Mouse (Mus musculus) cerebellum, adult 8-10 months (tissue): ENCODE measurements at regions not wholly inside any gene's neighbourhood (a gene's known extent, or its start where the extent isn't known, plus 50 kb on each side); places are given as distances from the start of the nearest gene placed in this dataset.
A peak's percentile ranks its signal among the peaks of the same experiment; 100 is the strongest.
"Not testable (repeated sequence)": the region's sequence is repeated elsewhere in the genome, so short reads cannot be mapped to it uniquely, and the experiment has no call there.

ENCODE experiments used
- DNase-seq: peaks from one replicate; pipeline ENCODE4 v3.0.0; 2022

GRCm38 (mm10) chr10:120726369-120726768 lies 172.5 kb downstream of the Msrb3 start:
- DNase-seq = no peak

DNA sequence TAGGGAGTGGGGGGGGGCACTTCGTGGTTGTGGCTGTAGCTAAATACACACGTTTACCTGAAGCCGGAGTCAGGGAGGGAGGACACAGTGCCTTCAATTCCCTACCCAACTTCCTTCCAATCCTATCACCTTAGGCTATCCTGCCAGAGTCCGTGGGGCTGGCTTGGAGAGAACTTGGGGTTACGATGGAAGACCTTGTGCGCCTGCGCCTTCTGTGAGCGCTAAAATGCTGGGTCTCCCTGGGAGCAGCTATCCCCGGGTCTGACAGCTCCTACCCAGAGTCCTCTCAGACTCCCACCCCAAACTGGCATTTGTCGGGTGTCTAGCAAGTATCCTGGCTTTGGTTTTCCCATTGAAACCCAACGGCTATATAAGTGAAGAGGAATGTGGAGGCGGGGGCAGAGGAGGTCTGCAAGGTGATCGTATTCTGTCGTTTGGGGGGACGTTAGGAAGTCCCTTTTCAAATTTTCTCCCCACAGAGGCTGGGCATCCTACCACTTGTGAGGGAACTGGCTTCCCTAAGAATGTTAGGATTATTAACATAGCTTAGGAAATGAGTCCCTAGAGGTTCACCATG lies 176.9 kb downstream of the Msrb3 start:
- DNase-seq = no peak

DNA sequence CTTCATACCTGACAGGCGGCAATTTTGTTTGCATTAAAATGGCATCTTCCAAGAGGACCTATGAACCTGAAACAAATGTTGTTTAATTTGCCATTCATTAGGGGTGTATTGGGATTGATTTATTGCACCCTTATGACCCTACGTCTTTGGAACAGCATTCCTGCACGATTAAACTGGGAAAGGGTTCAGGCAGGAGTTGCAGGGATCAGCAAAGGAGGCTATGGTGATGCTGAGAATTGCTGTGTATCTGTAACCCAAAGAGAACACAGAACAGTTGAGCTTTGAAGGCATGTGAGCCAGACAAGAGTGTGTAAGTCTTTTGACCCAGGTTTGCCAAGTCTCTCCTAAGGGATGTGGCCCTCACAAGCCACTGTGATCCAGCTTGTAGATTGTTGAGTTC lies 177.9 kb downstream of the Msrb3 start:
- DNase-seq = no peak

GRCm38 (mm10) chr10:120720061-120720460 lies 178.8 kb downstream of the Msrb3 start:
- DNase-seq = no peak

- no peak for DNase-seq
These were observed 181.7 kb downstream of the Msrb3 start for GRCm38 (mm10) chr10:120717159-120717567.

DNA sequence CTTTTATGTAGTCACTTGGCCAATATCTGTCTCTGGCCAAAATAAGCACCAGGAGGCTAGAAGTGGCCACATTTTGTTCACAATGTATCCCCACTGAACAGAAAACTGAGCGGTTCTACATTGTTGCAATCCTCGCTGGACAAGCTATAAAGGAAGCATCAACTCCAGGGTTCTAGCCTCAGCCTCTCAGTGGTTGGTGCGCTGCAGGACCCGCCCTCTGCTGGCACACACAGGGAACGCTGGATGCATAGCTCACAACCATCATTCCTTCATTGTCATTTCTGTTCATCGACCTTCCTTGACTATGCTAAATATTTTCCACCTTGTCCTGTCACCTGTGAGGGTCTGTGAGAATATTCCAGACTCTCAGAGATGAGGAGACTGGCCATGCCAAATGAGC lies 182.5 kb downstream of the Msrb3 start:
- DNase-seq = no peak

GRCm38 (mm10) chr10:120707771-120708750 lies 190.8 kb downstream of the Msrb3 start:
- DNase-seq = no peak

GRCm38 (mm10) chr10:120706684-120707290 lies 192.1 kb downstream of the Msrb3 start:
- DNase-seq = no peak

DNA sequence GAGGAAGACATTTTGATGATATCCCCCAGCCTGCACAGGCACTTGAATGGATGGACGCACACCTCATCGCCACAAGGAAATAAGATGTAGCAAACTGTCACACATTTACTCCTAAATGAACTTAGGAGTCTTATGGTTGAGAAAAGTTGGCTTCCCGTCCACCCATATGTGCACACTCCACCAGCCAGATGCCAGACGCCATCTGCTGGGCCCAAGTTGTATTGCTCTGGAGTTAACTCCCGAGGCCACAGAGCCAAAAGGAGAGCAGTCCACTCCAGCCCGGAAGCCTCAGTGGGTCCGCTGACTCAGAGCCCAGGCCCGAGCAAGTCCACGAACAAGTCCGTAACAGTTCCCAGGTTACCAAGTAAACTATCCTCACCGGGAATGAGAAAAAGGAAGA lies 197.1 kb downstream of the Msrb3 start:
- peak; percentile 42 for DNase-seq

DNA sequence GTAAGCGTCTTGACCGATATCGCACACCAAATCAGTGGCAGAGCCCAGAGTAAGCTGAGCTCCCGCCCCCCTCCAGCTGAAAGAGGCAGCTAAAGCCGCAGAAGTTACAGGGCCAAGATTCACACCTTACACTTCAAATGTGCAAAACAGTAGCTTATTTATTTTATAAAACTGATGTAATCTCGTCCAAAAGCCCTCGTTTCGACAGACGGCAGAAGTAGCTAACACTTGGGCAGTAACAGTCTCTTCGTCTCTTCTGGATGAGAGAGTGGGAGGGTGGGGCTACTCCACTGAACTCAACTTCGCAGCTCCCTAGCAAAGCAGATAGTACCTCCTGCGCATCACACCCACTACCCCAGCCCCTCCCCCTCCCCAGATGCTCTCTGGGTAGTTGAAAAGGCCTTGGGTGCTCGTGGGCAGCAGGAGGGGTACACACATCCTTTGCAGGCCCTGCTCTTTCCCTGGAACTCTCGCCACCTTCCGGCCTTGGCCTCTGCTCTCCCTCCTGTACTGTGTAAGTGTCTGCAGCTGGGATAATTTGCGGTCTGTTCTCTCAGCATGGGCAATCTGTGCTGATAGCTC lies 201.5 kb downstream of the Msrb3 start:
- DNase-seq = no peak

- DNase-seq = no peak
These were observed 202.4 kb downstream of the Msrb3 start for GRCm38 (mm10) chr10:120696481-120696880.

- DNase-seq = no peak
These were observed 204.4 kb downstream of the Msrb3 start for GRCm38 (mm10) chr10:120694472-120694871.

GRCm38 (mm10) chr10:120691451-120691850 lies 207.4 kb downstream of the Msrb3 start:
- DNase-seq = no peak

DNA sequence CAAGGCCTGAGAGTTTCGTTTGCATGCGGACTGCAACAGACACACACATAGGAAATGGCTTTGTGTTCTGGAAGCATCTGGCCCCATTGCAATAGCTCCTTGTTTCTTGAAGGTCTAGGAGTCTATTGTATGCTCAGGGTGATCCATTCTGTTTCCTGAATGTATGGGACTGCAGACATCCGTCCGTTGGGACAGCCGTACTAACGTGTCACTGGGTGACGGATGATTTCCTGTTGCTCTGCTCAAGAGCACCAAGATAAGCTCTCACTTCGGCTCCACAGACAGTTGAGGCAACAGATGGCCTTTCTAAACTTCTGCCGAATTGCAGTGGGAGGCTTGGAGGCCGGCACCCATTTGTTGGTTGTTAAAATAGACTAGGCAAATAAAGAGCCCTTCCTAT lies 209.9 kb upstream of the Hmga2 start:
- no peak for DNase-seq

DNA sequence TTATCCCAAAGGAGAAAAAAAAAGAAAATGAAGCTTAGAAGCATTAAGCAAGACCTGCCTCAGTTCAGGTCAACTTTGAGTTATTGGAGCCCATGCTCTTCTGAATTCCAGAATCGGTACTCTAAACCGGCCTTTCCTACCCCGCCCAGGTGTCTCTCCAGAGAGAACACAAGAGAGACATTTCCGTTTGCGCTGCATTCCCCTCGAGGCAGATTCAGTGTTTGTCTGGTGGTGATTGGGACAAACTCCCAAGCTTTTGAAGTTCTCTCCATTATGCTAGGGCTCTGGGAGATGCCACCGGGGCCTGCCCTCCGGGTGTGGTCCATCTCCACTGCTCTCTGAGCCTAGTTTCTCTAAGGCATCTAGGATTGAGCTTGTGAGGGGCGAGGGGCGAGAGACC lies 205.8 kb upstream of the Hmga2 start:
- no peak for DNase-seq

DNA sequence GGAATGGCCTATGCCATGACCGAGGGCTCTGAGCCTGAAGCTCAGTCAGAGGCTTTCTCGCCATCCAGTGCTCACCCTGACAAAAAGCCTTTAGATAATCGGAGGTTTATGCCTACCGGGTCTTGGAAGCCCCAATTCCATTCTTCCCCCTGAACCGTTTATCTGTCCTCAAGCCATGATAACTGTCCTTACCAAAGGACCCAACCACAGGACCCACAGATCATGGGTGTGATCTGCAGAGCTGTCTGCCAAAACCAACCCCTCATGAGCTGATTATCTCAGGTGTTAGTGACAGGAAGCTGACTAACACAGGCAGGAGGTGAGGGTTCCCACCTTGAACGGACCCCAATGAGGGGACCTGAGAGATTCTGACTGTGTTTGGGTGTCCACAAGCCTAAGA lies 203.7 kb upstream of the Hmga2 start:
- DNase-seq = no peak

GRCm38 (mm10) chr10:120678277-120678676 lies 202.0 kb upstream of the Hmga2 start:
- no peak for DNase-seq

- DNase-seq = no peak
These were observed 199.1 kb upstream of the Hmga2 start for GRCm38 (mm10) chr10:120675369-120675768.

GRCm38 (mm10) chr10:120674321-120675045 lies 198.2 kb upstream of the Hmga2 start:
- no peak for DNase-seq

DNA sequence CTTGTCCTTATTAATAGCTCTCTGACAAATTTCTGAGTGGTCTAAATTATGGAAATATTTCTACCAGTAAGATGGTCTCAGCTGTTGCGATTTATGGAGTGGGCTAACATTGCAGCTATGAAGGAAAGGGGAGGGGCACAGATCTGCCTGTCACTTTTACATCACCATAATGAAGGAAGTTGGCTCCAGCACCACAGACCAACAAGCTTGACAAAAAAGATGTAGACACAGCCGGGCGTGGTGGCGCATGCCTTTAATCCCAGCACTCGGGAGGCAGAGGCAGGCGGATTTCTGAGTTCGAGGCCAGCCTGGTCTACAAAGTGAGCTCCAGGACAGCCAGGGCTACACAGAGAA lies 191.4 kb upstream of the Hmga2 start:
- DNase-seq = not testable (repeated sequence)

DNA sequence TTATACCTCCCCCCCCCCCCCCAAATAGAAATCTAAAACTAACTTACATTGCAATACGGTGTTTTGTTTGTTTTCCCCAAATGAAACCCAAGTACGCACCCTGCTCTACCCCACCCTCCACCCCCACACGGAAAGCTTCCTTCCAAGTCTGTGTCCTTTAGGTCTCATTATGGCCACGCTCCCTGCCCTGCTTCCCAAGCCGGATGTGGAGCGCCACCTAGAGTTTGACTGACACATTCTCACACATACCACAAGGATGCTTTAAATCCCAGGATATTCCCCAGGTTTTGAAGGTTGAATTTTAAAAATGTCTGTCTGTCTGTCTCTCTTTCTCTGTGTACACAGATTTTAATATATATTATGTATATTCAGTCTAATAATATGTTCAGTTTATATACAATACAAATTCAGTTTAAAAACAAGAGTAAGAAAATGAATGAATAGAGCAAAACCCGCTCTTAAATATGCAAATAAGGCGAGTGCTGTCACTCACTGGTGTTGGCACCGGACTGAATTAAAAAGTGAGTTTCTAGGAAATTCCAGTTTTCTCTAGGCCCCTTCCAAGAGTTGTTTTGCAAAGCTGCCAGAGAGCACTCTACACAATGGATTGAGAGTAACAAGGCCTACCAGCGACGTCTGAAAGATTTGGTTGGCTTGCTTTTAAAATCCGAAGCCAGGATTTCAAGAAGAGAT lies 190.9 kb upstream of the Hmga2 start:
- DNase-seq = peak; percentile 45

DNA sequence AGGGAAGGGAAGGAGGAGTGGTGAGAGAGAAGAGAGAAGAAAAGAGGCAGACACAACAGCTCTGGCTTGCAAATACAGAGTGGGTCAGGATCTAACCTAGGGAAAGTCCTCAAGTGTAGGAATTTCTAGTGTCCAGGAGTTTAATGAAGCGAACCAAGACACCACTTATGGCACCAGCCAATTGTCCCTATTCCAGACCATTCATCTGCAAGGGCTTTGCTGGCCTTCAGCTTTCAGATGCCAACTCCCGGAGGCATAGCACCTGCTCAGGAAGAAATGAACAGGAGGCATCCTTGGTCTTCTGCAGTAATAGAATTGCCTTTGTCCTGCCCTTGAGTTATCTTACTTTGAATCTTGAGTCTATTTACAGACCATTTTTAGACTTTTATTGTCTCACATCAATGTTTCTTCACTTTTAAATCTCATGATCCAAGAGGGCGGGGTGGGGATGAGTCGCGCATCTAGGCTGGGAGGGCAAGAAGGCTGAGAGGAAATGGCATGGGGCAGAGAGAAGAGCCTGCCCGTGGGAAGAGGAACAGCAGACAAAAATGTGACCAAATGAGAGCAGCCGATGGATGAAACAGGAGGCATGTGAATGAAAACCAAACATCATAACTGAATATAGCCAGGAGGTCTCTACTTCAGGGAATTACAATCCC lies 190.1 kb upstream of the Hmga2 start:
- DNase-seq = peak; percentile 15
